Mouse (Mus musculus): ENCODE measurements around the gene Tubb4a. TPM values are rescaled to one million over a fixed set of nuclear protein-coding genes. Genes with fewer than 3 reads are reported as not detected.

Tubb4a gene
- total and polyA plus RNA-seq, 3 experiments, result 0.89 to 2.1 TPM; not detected in 1

DNA sequence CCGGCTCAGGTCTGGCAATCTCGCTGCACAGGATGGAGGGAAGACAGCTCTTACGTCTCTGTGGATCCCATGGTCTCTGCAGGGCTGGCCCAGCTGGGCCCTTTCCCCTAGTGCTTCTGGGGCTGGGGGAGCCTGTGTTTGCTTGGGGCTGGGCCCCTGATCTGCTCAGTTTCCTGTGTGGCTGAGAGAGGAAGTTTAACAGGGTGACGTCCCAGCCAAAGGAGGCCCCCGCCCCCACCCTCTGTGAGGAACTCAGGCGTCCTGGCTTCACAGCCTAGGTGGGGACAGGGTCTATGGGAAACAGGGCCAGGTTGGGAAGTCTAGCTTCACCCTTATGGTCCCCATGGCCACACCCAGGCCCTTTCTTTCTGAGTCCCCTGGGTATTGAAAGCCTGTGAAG lies 9.2 kb downstream of the Tubb4a start, which contains the start of gene Dennd1c (continued):
- TF ChIP-seq JUN (IDR thresholded peaks at IDR 0.05; ENCODE audit: insufficient read depth, low read depth, low read length) (no peak), MAFK (IDR thresholded peaks at IDR 0.05; ENCODE audit: insufficient replicate concordance, low read length) (no peak), GABPA (IDR thresholded peaks at IDR 0.05; ENCODE audit: insufficient replicate concordance, low read depth, low read length) (no peak), POLR2AphosphoS2 (IDR thresholded peaks at IDR 0.05; ENCODE audit: low read depth, low read length) (no peak)

DNA sequence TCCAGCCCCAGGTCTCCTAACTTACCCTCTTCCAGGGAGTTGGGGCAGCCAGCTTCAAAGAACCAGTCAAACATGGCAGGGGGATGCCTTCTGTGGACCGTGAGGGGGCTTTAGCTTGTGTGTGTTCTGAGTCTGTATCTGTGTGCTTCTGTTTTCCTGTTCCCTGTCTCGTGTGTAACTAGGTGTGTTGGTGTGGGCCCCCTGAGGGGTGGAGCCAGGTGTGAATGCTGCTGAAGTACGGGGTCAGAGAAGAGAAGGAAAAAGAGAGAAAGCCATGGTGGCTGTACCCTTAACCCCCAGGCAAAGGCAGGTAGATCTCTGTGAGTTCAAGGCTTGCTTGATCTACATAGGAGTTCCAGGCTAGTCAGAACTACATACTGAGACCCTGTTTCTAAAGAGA lies 10.7 kb downstream of the Tubb4a start:
- Histone ChIP-seq H3K79me2 (replicated peaks; ENCODE audit: control insufficient read depth, extremely low read depth, insufficient read depth, poor library complexity, severe bottlenecking) (peaks cover 9% of the 10 kb centered on the region; the same call in 1 of the 2 replicates), H3K9me3 (replicated peaks; ENCODE audit: low read length) (no peaks in the 10 kb centered on the region), H3K4me2 (ENCODE audit: insufficient read depth, low read depth, poor library complexity, severe bottlenecking) (peak overlapping the region; percentile 62; the same call in 1 of the 2 replicates), H3K4me1 (ENCODE audit: control insufficient read depth in 1 of 2, insufficient read depth in 2 of 2) (peaks cover 26 to 54% of the 10 kb centered on the region in 2 experiments), H3K4me3 (replicated peaks in 1 of 3; ENCODE audit: low read depth in 2 of 3, low read length in 2 of 3, poor library complexity in 1 of 3) (peak overlapping the region in 1 of 3 experiments; percentile 12), H3K9ac (ENCODE audit: insufficient read depth, low read depth) (peak overlapping the region; percentile 34; the same call in 1 of the 2 replicates), H3K27ac (ENCODE audit: insufficient read depth, low read depth) (no peak overlapping the region), H3K36me3 (replicated peaks in 1 of 2; ENCODE audit: control insufficient read depth in 1 of 2, insufficient read depth in 1 of 2, low read length in 1 of 2) (peaks cover 21 to 65% of the 10 kb centered on the region in 2 experiments), H3K27me3 (replicated peaks) (no peaks in the 10 kb centered on the region)
- no peak for DNase-seq (ENCODE audit: extremely low read depth)
- TF ChIP-seq POLR2AphosphoS2 (IDR thresholded peaks at IDR 0.05; ENCODE audit: low read depth, low read length) (no peak), USF2 (conservative IDR thresholded peaks at IDR 0.05; ENCODE audit: low read depth, low read length) (no peak), MXI1 (IDR thresholded peaks at IDR 0.05; ENCODE audit: low read depth, low read length) (no peak), MYC (IDR thresholded peaks at IDR 0.05; ENCODE audit: low read depth, low read length) (no peak), MAZ (IDR thresholded peaks at IDR 0.05; ENCODE audit: low read depth, low read length) (no peak), HCFC1 (IDR thresholded peaks at IDR 0.05; ENCODE audit: low read depth, low read length) (no peak), SIN3A (IDR thresholded peaks at IDR 0.05; ENCODE audit: low read length) (no peak), ZKSCAN1 (IDR thresholded peaks at IDR 0.05; ENCODE audit: borderline replicate concordance, low read depth, low read length) (no peak)
- in situ Hi-C loops (cut with MboI; ENCODE audit: low pct_ligation_motif_present, low pct_unique_long_range_greater_than_20kb, low sequenced_read_pairs) (loop anchor here (25.0 kb wide), 1 partner anchor 260 kb away; no protein-coding TSS in a partner anchor), dilution Hi-C loops (cut with MboI; ENCODE audit: extremely low pct_ligation_motif_present, extremely low pct_unique_long_range_greater_than_20kb, low sequenced_read_pairs) (no loop called here)

DNA sequence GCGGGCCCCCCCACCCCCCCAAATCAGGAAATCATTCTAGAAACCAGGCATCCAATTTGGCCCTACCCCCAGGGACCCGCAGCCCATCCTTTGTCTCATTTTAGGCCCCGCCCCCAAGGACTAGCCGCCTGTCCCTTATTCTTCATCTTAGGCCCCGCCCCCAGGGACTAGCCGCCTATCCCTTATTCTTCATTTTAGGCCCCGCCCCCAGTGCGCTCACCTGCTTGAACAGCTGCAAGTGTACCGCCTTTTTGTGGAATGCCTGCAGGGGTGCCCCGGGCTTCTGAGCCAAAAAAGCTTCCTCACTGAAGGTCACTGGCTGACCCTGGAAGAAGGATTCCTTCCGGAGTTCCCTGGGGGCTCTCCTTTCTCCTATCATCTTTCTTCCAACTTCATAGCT lies 16.9 kb downstream of the Tubb4a start:
- no peak for DNase-seq (ENCODE audit: extremely low read depth)
- Histone ChIP-seq H3K9me3 (replicated peaks; ENCODE audit: low read length) (no peaks in the 10 kb centered on the region), H3K4me1 (ENCODE audit: control insufficient read depth in 1 of 2, insufficient read depth in 2 of 2) (peaks cover 0 to 8% of the 10 kb centered on the region in 2 experiments; a peak in 2 of 4 replicates), H3K36me3 (replicated peaks in 1 of 2; ENCODE audit: control insufficient read depth in 1 of 2, insufficient read depth in 1 of 2, low read length in 1 of 2) (peaks cover 25 to 94% of the 10 kb centered on the region in 2 experiments), H3K4me2 (ENCODE audit: insufficient read depth, low read depth, poor library complexity, severe bottlenecking) (no peak overlapping the region), H3K27ac (ENCODE audit: insufficient read depth, low read depth) (no peak overlapping the region), H3K79me2 (replicated peaks; ENCODE audit: control insufficient read depth, extremely low read depth, insufficient read depth, poor library complexity, severe bottlenecking) (no peaks in the 10 kb centered on the region), H3K27me3 (replicated peaks) (no peaks in the 10 kb centered on the region), H3K4me3 (replicated peaks in 1 of 3; ENCODE audit: low read depth in 2 of 3, low read length in 2 of 3, poor library complexity in 1 of 3) (no peak overlapping the region), H3K9ac (ENCODE audit: insufficient read depth, low read depth) (no peak overlapping the region)
- in situ Hi-C loops (cut with MboI; ENCODE audit: low pct_ligation_motif_present, low pct_unique_long_range_greater_than_20kb, low sequenced_read_pairs) (no loop called here), dilution Hi-C loops (cut with MboI; ENCODE audit: extremely low pct_ligation_motif_present, extremely low pct_unique_long_range_greater_than_20kb, low sequenced_read_pairs) (no loop called here)
- no peak for TF ChIP-seq UBTF (IDR thresholded peaks at IDR 0.05; ENCODE audit: low read depth, low read length)
- no peak for TF ChIP-seq MAFK (IDR thresholded peaks at IDR 0.05; ENCODE audit: insufficient replicate concordance, low read length)
- no peak for TF ChIP-seq CHD1 (IDR thresholded peaks at IDR 0.05; ENCODE audit: low read depth, low read length)
- TF ChIP-seq ZMIZ1 (IDR thresholded peaks at IDR 0.05; ENCODE audit: low read depth, low read length), result no peak
- no peak for TF ChIP-seq BHLHE40 (IDR thresholded peaks at IDR 0.05; ENCODE audit: low read depth, low read length)
- no peak for TF ChIP-seq JUND (conservative IDR thresholded peaks at IDR 0.05; ENCODE audit: low read depth, low read length)
- TF ChIP-seq KAT2A (IDR thresholded peaks at IDR 0.05; ENCODE audit: insufficient replicate concordance, low read length), result no peak
- TF ChIP-seq NELFE (IDR thresholded peaks at IDR 0.05; ENCODE audit: low read depth, low read length), result no peak
- TF ChIP-seq MXI1 (IDR thresholded peaks at IDR 0.05; ENCODE audit: low read depth, low read length), result no peak
- no peak for TF ChIP-seq ZC3H11A (IDR thresholded peaks at IDR 0.05; ENCODE audit: low read depth, low read length)
- no peak for TF ChIP-seq ETS1 (conservative IDR thresholded peaks at IDR 0.05; ENCODE audit: low read depth, low read length)
- no peak for TF ChIP-seq MAZ (IDR thresholded peaks at IDR 0.05; ENCODE audit: low read depth, low read length)

Measured in CH12.LX (cell line).